Mouse (Mus musculus) heart, adult 2 months (tissue): ENCODE results near the gene Ablim2. TPM values are rescaled to one million over a fixed set of nuclear protein-coding genes. Genes with fewer than 3 reads are reported as not detected.

ENCODE experiments used
- DNase-seq, 2 experiments: peaks; one replicate each; pipeline ENCODE4 v3.0.0; 2021
- H3K27ac ChIP-seq: fragments of 200-600 bp; 2 replicates; pipeline ENCODE4 v1.8.1; 2022
- H3K27me3 ChIP-seq: fragments of 200-500 bp; 2 replicates; pipeline ENCODE4 v1.6.1; 2012; ENCODE audit warnings: mild to moderate bottlenecking, low read length, inconsistent platforms, mixed read lengths; ENCODE audit not compliant: control insufficient read depth, insufficient read depth
- H3K36me3 ChIP-seq: fragments of 200-500 bp; 2 replicates; pipeline ENCODE4 v1.6.1; 2012; ENCODE audit warnings: low read length, inconsistent platforms; ENCODE audit not compliant: control insufficient read depth, insufficient read depth
- H3K4me1 ChIP-seq: fragments of 200-500 bp; 2 replicates; pipeline ENCODE4 v1.6.1; 2011; ENCODE audit warnings: low read length; ENCODE audit not compliant: control insufficient read depth, insufficient read depth
- H3K4me3 ChIP-seq: fragments of 200-600 bp; 2 replicates; pipeline ENCODE4 v1.8.1; 2022
- H3K79me2 ChIP-seq: fragments of 200-500 bp; replicated peaks from 2 replicates; pipeline ENCODE4 v1.6.1; 2012; ENCODE audit warnings: mild to moderate bottlenecking, inconsistent platforms, low read length, moderate library complexity, mixed read lengths; ENCODE audit not compliant: control insufficient read depth, insufficient read depth
- H3K9ac ChIP-seq: fragments of 200-500 bp; 2 replicates; pipeline ENCODE4 v1.6.1; 2012; ENCODE audit warnings: low read depth, mild to moderate bottlenecking, control low read depth, inconsistent platforms, low read length, mixed read lengths
- CTCF ChIP-seq: fragments of 200-600 bp; IDR thresholded peaks from 2 replicates; pipeline ENCODE4 v1.8.1; 2022; ENCODE audit warnings: antibody characterized with exemption, mild to moderate bottlenecking, moderate library complexity
- EP300 ChIP-seq: fragments of 200-500 bp; IDR thresholded peaks from 2 replicates; pipeline ENCODE4 v1.6.1; 2011; ENCODE audit warnings: low read depth, low read length, control low read depth; ENCODE audit not compliant: insufficient read depth
- POLR2A ChIP-seq: fragments of 200-500 bp; IDR thresholded peaks from 2 replicates; pipeline ENCODE4 v1.6.1; 2011; ENCODE audit warnings: mild to moderate bottlenecking, low read depth, low read length, control low read depth; ENCODE audit not compliant: insufficient read depth
- WGBS: fragments of 180-500 bp; shearing (Covaris S2); methylation state at CpG from one replicate; pipeline ENCODE4 v1.1.7; 2018; 5-methylcytosine and 5-hydroxymethylcytosine counted together
- intact Hi-C: fragments of 180-260 bp; cut with DNase I; formaldehyde crosslinking; loops from one replicate; pipeline ENCODE4 v1.15.1; 2025
- polyA plus RNA-seq: library from polyadenylated mRNA; depleted of rRNA; stranded (reverse); fragments of >200 nt; gene quantifications from 2 replicates; pipeline ENCODE4 v1.2.3, GENCODE M21; 2012
- total RNA-seq, 2 experiments: library from RNA; stranded (reverse); gene quantifications; 2 replicates each; pipeline ENCODE4 v1.2.3; 2021

Gene Ablim2
- total and polyA plus RNA-seq, 3 experiments: 20.1 to 32.7 (median 20.8) TPM

DNA sequence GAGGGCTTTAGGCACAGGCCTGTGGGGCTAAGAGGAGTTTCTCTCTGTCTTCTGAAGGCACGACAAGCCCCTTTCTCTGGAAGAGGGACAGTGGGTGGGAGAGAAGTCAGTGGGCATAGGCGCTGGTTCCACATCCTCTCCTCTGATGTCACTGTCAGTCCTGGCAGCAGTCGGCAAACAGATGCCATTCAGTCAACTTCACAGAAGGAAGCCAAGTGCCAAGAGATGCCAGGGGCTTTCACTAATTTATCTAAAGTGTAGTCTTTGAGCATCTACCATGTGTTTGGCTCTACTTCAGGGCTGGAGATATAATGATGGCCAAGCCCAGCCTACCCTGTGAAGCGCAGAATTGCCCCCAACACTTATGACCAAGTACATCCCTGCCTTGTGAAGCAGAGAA is 95.8 kb downstream of the Ablim2 start:
- no peaks in the 10 kb centered on the region for H3K36me3 ChIP-seq
- 82% methylated on average over 4 of the region's 4 CpGs for WGBS
- no peak overlapping the region for H3K27ac ChIP-seq
- no peaks in the 10 kb centered on the region for H3K27me3 ChIP-seq
- no peak for TF ChIP-seq EP300
- no peak for TF ChIP-seq POLR2A
- TF ChIP-seq CTCF: no peak
- no peak overlapping the region for H3K9ac ChIP-seq
- no peaks in the 10 kb centered on the region for H3K79me2 ChIP-seq
- peaks cover 6% of the 10 kb centered on the region for H3K4me1 ChIP-seq
- DNase-seq: no peak
- H3K4me3 ChIP-seq: no peak overlapping the region
- intact Hi-C loops: no loop called here

DNA sequence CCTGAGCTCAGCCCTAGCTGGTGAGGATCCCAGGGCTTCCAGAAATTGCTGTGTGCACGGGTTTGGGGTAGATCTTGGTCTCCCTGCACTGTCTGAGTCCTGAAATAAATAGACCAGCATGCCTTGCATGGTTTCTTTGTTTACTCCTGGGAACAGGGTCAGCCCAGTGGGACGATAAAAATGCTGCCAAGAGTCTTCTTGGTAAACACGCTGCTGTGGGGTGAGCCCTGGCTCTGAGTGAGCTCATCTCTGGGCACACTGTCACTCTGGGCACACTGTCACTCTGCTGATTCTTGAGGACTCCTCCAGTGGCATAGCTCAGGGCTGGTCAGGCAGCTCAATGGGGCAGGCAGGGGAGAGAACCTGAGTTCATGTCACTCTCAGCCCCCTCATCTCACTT is 98.6 kb downstream of the Ablim2 start:
- WGBS: 12% methylated on average over 3 of the region's 3 CpGs
- peaks cover 5% of the 10 kb centered on the region for H3K4me1 ChIP-seq
- H3K9ac ChIP-seq: no peak overlapping the region
- H3K36me3 ChIP-seq: no peaks in the 10 kb centered on the region
- intact Hi-C loops: loop anchor here (5.0 kb wide), 2 partner anchors 44 to 154 kb away; no protein-coding TSS in a partner anchor
- peak overlapping the region; percentile 7 for H3K27ac ChIP-seq
- H3K79me2 ChIP-seq: no peaks in the 10 kb centered on the region
- TF ChIP-seq CTCF: no peak
- no peak for TF ChIP-seq POLR2A
- no peak for TF ChIP-seq EP300
- H3K27me3 ChIP-seq: no peaks in the 10 kb centered on the region
- H3K4me3 ChIP-seq: no peak overlapping the region
- peak in 1 of 2 experiments; percentile 35 for DNase-seq

DNA sequence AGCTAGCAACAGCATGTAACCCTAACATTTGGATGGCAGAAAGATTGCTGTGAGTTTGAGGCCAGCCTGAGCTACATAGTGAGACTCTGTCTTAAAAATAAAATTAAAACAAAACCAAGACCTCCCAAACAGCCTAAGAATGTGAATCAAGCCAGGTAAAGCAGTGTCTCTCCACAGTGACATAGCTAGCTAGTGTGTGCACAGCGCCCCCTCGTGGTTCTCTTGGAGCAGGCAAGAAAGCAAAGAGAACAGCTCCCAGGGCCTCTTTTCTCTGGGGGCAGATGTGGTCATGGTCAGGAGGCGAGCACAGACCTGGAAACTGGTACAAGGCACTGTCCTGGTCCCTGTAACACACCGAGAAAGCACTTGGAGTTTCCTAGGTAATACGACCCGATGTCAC is 100.4 kb downstream of the Ablim2 start:
- peak; percentile 33 to 61 for DNase-seq
- Histone ChIP-seq H3K27ac (no peak overlapping the region), H3K4me3 (no peak overlapping the region), H3K36me3 (no peaks in the 10 kb centered on the region), H3K4me1 (peaks cover 5% of the 10 kb centered on the region), H3K9ac (no peak overlapping the region), H3K27me3 (no peaks in the 10 kb centered on the region), H3K79me2 (no peaks in the 10 kb centered on the region)
- TF ChIP-seq CTCF (peak; percentile 91), EP300 (peak; percentile 37; the same call in 1 of the 2 replicates), POLR2A (no peak)
- WGBS: 22% methylated on average over 6 of the region's 6 CpGs
- intact Hi-C loops: loop anchor here (1.0 to 5.0 kb wide), 5 partner anchors 46 to 263 kb away; no protein-coding TSS in a partner anchor

DNA sequence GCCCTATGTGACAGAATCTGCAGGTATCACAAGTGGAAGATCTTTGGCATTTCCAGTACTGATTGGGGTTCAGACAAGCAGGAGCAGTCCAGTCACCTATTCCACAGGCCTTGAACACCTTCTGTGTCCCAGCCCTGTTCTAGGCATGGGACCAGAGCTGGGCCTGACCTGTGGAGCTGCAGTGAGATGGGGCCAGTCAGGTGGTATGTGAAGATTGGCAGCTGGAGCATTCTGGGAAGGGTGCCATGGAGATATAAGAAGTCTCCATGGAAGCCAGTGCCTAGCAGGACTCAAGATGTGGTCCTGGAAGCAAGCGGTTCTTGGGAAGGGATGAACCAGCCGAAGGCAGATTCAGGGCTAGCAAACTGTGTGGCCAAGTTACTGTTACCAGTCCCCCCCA is 103.8 kb downstream of the Ablim2 start:
- DNase-seq: no peak
- H3K4me3 ChIP-seq: no peak overlapping the region
- 86% methylated on average over 2 of the region's 2 CpGs for WGBS
- H3K27ac ChIP-seq: no peak overlapping the region
- no peaks in the 10 kb centered on the region for H3K27me3 ChIP-seq
- no peaks in the 10 kb centered on the region for H3K79me2 ChIP-seq
- H3K36me3 ChIP-seq: no peaks in the 10 kb centered on the region
- intact Hi-C loops: no loop called here
- TF ChIP-seq POLR2A (no peak), EP300 (no peak), CTCF (no peak)
- no peak overlapping the region for H3K9ac ChIP-seq
- no peaks in the 10 kb centered on the region for H3K4me1 ChIP-seq

DNA sequence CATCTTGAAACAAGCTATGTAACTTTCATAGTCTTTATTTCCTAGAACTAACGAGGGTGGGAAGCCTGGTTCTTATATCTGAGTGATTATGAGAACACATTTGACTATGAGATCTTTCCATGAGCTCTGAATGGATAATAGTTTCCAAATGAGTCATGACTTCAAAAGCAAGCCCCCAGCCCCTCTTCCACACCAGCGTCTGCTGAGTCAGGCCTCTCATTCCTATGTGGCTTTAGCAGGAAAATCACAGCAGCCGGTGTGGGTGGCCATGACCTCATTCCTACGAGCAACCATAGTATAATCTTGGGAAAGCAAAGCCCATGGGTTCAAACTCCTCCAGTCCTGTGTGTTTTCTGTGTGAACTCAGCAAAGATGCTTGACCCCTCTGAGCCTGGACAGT is 112.3 kb downstream of the Ablim2 start:
- no peaks in the 10 kb centered on the region for H3K79me2 ChIP-seq
- TF ChIP-seq EP300 (no peak), CTCF (no peak), POLR2A (no peak)
- no peaks in the 10 kb centered on the region for H3K36me3 ChIP-seq
- no peaks in the 10 kb centered on the region for H3K4me1 ChIP-seq
- no peak overlapping the region for H3K9ac ChIP-seq
- H3K27me3 ChIP-seq: no peaks in the 10 kb centered on the region
- H3K4me3 ChIP-seq: no peak overlapping the region
- no peak overlapping the region for H3K27ac ChIP-seq
- 72% methylated on average over 4 of the region's 4 CpGs for WGBS
- intact Hi-C loops: loop anchor here (1.0 kb wide), 1 partner anchor 102 kb away; no protein-coding TSS in a partner anchor
- DNase-seq: no peak

DNA sequence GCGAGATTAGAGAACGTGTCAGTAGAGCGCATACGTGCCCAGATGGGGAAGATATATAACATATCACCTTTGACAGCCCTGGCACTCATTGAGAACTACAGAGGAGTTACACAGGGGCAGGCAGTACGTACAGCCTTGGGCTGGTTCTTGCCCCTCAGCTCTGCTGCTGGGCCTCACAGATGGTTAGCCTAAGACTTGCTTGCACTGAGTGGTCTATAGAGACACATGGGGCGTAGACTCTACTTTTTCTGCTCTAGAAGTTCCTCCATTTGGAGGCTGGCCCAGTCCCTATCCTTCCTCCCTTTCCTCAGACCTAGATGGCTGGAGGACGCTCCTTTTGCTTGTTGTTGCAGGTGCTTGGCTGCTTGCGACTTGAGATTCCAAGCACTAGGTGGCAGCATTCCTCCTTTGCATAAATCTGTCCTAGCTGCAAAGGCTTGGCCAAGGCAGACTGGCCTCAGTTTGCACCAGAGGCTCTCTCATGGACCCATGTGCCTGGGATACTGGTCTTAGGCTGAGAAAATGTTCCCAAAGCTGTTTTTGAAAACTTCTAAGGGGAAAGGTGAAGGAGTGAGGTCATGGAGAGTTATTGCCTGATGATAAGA is 112.8 kb downstream of the Ablim2 start:
- WGBS: 60% methylated on average over 8 of the region's 8 CpGs
- intact Hi-C loops: loop anchor here (1.0 kb wide), 1 partner anchor 102 kb away; no protein-coding TSS in a partner anchor
- H3K9ac ChIP-seq: no peak overlapping the region
- no peaks in the 10 kb centered on the region for H3K4me1 ChIP-seq
- peak; percentile 69 to 70 for DNase-seq
- H3K27me3 ChIP-seq: no peaks in the 10 kb centered on the region
- H3K79me2 ChIP-seq: no peaks in the 10 kb centered on the region
- TF ChIP-seq POLR2A (no peak), CTCF (peak; percentile 94), EP300 (peak; percentile 73; the same call in 1 of the 2 replicates)
- no peaks in the 10 kb centered on the region for H3K36me3 ChIP-seq
- no peak overlapping the region for H3K27ac ChIP-seq
- no peak overlapping the region for H3K4me3 ChIP-seq
